Mouse (Mus musculus) R1 (cell line): ENCODE measurements around the gene Itpr1.

Experiments
- DNase-seq: peaks from one replicate; pipeline ENCODE4 v3.0.0-alpha.2; 2018; ENCODE audit warnings: low read depth, low spot score

The Itpr1 gene

DNA sequence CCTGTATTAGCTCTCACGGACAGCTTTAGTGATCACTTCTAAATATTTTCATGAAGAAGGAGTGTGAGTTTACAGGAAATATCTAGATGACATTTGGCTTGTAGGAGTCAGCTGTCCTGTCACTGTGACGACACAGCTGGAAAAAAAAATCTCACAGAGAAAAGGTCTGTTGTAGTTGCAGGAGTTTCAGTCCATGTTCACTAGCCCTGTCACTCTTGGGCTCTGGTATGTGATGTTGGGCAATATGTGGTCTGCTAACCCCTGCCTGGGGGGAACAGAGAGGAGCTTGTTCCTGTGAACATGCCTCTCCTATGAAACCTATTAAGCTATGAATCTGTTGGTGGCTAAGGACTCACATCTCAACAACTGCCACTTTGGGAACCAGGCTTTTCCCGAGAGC is 166.1 kb downstream of the Itpr1 start:
- DNase-seq, result no peak

DNA sequence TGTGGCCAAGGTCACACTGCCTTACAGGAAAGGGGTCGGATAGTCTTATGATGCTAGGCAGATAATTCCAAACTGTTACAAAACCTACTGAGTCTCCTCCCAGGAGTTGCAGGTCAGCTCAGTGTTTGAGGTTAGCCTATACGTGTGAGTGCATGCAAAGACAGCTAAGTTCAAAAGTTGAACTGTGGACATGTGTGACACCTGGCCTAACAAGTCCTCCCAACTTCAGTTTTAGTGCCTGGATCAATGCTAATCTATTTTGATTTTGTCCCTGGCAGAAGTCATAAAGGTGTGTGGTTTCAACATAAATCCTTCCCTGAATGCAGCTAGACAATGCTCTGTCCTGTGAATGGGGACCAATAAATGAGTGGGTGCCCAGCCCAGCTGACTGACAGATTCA is 167.3 kb downstream of the Itpr1 start:
- DNase-seq, result no peak

DNA sequence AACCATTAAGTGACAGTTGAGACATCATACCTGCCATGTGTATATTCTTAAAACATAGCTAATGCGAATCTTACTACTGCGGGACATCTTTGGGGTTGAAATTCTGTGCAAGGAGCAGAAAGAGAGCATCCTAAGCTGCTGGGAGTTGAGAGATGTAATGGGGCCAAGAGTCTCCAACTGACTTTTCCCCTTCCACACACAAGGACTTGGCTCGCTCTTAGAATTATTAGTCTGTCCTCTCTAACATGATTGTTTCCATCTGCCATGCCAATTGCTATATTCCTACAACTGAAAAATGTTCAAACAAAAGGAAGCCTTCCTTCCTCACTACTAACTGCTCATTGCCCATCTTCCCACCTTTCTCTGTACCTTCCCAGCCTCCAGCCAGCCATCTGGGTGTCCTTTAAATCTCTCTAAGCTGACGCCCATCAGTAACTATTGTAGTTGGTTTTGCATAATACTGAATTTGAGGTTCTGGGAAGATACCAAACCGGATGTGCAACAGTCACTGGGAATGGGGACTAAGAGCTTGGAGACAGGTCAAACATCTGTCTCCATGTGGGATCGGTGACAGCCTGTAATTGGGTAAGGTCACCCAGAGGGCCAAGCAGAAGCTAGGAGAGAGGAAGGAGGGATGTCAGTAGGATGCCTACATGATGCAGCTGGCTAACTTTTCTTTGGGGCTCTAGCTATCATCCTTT is 177.9 kb downstream of the Itpr1 start:
- peak; percentile 27 for DNase-seq

GRCm38 (mm10) chr6:108393131-108393530 is 180.2 kb downstream of the Itpr1 start:
- no peak for DNase-seq

- DNase-seq, result no peak
Measured at GRCm38 (mm10) chr6:108397956-108398355, 185.1 kb downstream of the Itpr1 start.

- peak; percentile 6 for DNase-seq
Measured at GRCm38 (mm10) chr6:108401412-108401955, 188.6 kb downstream of the Itpr1 start.

- no peak for DNase-seq
Measured at GRCm38 (mm10) chr6:108404736-108405135, 191.8 kb downstream of the Itpr1 start.

GRCm38 (mm10) chr6:108408053-108408452 is 195.2 kb downstream of the Itpr1 start:
- peak; percentile 82 for DNase-seq

- no peak for DNase-seq
Measured at GRCm38 (mm10) chr6:108408726-108409125, 195.8 kb downstream of the Itpr1 start.

DNA sequence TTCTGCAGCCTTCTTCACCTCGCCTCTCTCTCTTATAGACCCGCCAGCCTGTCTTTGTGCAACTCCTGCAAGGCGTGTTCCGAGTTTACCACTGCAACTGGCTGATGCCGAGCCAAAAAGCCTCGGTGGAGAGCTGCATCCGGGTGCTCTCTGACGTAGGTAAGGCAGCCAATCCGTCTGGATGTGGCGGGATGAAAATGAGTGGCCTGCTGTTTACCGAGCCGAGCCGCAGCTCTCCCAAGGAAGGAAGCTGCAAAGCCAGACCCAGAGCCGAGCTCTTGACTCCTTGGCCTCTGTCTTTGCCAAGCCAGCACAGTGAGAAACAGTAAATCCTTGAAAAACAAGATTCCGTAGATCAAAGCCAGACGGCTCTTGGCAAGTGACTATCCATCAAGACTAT is 197.9 kb downstream of the Itpr1 start:
- DNase-seq, result peak; percentile 65

DNA sequence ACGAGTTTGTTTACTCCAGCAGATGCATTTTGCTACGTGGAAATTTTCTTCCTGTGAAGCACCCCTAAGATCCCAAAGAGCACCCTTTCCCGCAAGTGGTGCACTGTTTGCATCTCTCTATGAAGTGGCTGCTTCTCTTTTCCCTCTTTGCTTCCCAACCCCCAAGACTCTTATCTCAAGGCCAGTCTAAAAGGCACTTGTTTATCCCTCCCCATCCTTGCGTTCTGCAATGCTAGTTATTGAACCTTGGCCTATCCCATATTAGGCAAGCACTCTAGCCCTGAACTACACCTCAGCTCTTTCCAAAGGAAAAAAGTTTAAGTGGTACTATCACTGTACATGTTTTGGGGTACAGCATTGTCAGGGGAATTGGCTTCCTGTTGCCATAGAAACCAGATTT is 198.3 kb downstream of the Itpr1 start:
- no peak for DNase-seq

DNA sequence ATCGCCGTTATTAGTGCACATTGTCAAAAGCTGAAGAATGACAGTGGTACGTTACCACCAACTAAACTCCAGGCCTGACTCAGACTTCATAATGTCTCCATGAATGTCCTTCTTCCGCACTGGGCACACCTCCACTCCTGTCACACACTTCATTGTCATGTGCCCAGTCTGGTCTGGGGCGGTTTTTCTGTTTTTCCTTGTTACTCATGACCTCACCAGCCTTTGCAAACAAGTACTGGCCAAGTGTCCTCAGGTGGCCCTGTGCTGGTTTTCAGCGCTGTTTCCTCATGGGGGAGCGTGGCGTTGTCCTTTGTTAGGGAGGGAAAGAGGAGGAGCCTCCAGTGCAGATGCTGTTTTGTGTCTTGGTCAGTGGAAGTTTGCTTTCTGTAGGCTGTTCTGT is 200.1 kb downstream of the Itpr1 start:
- no peak for DNase-seq

GRCm38 (mm10) chr6:108413593-108413992 is 200.7 kb downstream of the Itpr1 start:
- DNase-seq, result no peak

GRCm38 (mm10) chr6:108415847-108416246 is 203.0 kb downstream of the Itpr1 start:
- no peak for DNase-seq

GRCm38 (mm10) chr6:108417508-108417907 is 204.6 kb downstream of the Itpr1 start:
- peak; percentile 66 for DNase-seq

DNA sequence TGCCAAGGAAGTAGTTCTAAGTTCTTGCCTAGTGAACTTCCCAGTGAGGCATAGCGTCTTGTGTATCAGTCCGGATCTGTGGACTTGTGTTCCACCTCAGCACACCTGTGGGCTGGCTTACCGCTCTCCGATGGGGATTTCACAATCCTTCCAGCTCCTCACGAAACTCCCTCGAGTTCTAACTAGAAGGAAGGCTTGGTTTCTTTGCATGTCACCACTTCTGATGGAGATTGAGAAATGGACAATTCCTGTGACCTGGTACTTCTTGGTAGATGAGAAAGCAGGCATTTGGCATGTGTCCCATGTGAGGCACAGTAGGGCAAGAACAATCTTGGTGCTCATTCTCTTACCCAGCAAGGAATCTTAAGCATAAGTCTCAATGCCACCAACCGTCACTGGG is 205.3 kb downstream of the Itpr1 start:
- DNase-seq, result no peak

GRCm38 (mm10) chr6:108424749-108425584 is 212.1 kb downstream of the Itpr1 start:
- DNase-seq, result no peak

GRCm38 (mm10) chr6:108426789-108427188 is 213.9 kb downstream of the Itpr1 start:
- DNase-seq, result peak; percentile 62

DNA sequence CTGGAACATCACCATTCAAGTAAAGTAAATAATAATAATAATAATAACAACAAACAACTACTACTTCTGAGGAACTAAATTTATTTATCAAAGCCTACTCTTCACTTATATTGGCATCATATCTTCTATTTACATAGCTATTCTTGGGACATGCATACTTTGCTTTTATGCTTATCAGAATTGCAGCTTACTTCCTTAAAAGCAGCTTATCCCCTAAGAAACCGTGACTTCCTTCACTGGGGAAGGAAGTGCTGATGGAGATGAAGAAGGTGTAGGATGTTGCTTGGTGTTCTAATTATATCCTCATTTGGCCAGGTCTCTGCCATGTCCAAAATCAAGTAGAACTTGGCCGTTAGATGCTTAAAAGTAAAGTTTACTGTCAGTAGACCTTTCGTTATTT is 215.5 kb downstream of the Itpr1 start:
- no peak for DNase-seq

GRCm38 (mm10) chr6:108429950-108430349 is 217.1 kb downstream of the Itpr1 start:
- no peak for DNase-seq

DNA sequence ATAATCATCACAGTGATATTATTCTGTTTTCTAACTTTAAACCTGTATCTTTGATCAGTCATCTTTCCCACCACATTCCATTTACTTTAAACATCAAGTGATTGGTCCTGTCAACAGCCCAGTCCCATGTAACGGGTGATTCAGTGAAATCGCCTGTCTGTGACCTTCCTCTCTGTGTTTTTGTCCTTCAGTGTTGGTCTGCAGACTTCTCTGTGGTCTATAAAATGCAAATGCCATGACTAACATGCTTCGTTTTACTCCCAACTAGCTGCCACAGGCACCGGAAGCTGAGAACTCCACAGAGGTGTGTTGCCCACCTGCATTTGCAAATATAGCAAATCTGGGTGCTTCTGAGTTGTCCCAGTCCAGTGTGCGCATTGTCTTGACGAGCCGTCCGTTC is 218.3 kb downstream of the Itpr1 start:
- no peak for DNase-seq

- no peak for DNase-seq
Measured at GRCm38 (mm10) chr6:108432836-108433235, 219.9 kb downstream of the Itpr1 start.

DNA sequence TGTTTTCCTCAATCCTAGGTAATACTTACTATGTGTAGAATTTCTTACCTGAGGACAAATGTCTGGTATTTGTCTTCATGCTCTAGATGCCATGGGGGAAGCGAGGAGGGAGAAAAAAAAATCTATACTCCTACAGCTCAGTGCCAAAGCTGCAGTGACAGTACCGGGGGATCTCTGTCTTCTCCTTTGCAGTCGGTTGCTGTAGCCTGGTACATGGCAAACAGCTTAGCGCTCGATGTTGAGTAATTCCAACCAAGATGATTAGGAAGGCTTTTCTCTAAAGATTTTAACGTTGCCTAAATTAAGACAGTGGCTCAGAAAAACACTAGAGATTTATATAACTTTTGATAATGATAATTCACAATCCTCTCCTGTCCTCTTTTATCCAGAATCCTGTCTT is 221.9 kb downstream of the Itpr1 start:
- no peak for DNase-seq
